Mouse (Mus musculus) heart, embryonic 10.5 days (tissue): ENCODE measurements around the gene Gm11939. TPM values are rescaled to one million over a fixed set of nuclear protein-coding genes. Genes with fewer than 3 reads are reported as not detected.
"Not testable (repeated sequence)": the region's sequence is repeated elsewhere in the genome, so short reads cannot be mapped to it uniquely, and the experiment has no call there.

Experiments
- DNase-seq: peaks from one replicate; pipeline ENCODE4 v3.0.0-alpha.2; 2017; ENCODE audit warnings: low spot score
- H3K27ac ChIP-seq: fragments of 300-500 bp; sonication (generic); 2 replicates; pipeline ENCODE4 v1.5.1; 2016; ENCODE audit warnings: mild to moderate bottlenecking
- H3K27me3 ChIP-seq: fragments of 300-500 bp; sonication (generic); 2 replicates; pipeline ENCODE4 v1.6.1; 2016; ENCODE audit warnings: mild to moderate bottlenecking; ENCODE audit not compliant: poor library complexity, insufficient read depth, severe bottlenecking
- H3K36me3 ChIP-seq: fragments of 300-500 bp; sonication (generic); 2 replicates; pipeline ENCODE4 v1.6.1; 2016; ENCODE audit warnings: mild to moderate bottlenecking, moderate library complexity
- H3K4me1 ChIP-seq: fragments of 300-500 bp; sonication (generic); 2 replicates; pipeline ENCODE4 v1.6.1; 2016; ENCODE audit warnings: mild to moderate bottlenecking
- H3K4me3 ChIP-seq: fragments of 300-500 bp; sonication (generic); 2 replicates; pipeline ENCODE4 v1.5.1; 2016; ENCODE audit warnings: mild to moderate bottlenecking, moderate library complexity
- H3K9me3 ChIP-seq: fragments of 300-500 bp; sonication (generic); 2 replicates; pipeline ENCODE4 v1.6.1; 2016; ENCODE audit warnings: mild to moderate bottlenecking, moderate library complexity
- WGBS: fragments of 180-500 bp; shearing (Covaris S2); methylation state at CpG from one replicate; pipeline ENCODE4 v1.1.7; 2016; 5-methylcytosine and 5-hydroxymethylcytosine counted together
- polyA plus RNA-seq: library from polyadenylated mRNA; unstranded; fragments of >200 nt; fragmentation: Nextera tagmentation; extraction: Ambion mirVana; gene quantifications from 2 replicates; pipeline ENCODE4 v1.2.1, GENCODE M21; 2016

Gene Gm11939
- not detected in 2 replicates for polyA plus RNA-seq

DNA sequence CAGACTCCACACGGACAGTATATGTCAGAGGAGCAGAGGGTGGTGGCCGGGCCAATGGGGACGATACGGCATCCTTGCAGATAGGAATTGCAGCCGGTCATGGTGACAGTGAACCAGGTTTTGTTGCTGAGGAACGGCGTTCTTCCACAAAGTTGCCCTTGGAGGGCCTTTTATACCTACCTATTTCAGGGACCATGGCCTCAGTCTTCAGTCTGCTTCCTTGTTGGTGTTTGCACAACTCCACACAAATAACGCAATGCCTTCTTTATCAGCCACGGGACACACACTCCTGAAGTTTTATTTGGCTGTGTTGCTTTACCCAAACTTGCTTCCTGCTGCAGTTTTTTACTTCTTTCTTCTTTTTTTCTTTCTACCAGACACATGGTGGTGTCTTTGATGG is at the start of gene Gm11939:
Gm11939 (minus strand) TSS at position 101 of the 400 bp plus-strand sequence.
- H3K27ac ChIP-seq: no peak within 1 kb of the TSS
- DNase-seq: no peak
- no peaks in the 10 kb centered on the region for H3K4me1 ChIP-seq
- H3K4me3 ChIP-seq: no peak within 1 kb of the TSS
- H3K36me3 ChIP-seq: no peaks in the 10 kb centered on the region
- 92% methylated on average over 9 of the region's 9 CpGs for WGBS
- no peaks in the 10 kb centered on the region for H3K9me3 ChIP-seq
- no peaks in the 10 kb centered on the region for H3K27me3 ChIP-seq

GRCm38 (mm10) chr11:99603208-99603607 is 43.9 kb upstream of the Gm11939 start, which contains the start of gene Gm11938:
Gene Gm11938, minus strand, starts transcription at chr11:99603308.
- not testable (repeated sequence) for H3K4me1 ChIP-seq, H3K4me3 ChIP-seq, H3K36me3 ChIP-seq, H3K27ac ChIP-seq, DNase-seq, H3K27me3 ChIP-seq, H3K9me3 ChIP-seq
- WGBS: 53% methylated on average over 1 of the region's 1 CpGs

DNA sequence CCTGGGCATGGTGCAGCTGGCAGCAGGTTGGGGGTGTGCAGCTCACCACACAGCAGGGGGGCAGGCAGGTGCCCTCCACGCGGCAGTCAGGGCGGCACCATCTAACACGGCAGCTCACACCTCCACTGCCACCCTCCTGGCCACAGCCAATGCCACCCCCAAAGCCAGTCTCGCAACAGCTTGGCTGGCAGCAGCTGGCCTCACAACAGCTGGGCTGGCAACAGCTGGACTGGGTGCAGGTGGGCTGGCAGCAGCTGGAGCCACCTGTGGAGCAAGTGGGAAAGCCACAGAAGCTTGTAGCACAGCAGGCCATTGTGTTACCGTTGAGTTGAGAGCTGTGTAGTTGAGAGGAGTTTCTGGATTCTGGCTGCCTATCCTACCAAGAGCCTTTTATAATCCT is 38.5 kb upstream of the Gm11939 start, which contains the start of gene Krtap9-3:
Krtap9-3 (minus strand) TSS at position 364 of the 400 bp plus-strand sequence.
- H3K9me3 ChIP-seq, DNase-seq, H3K36me3 ChIP-seq, H3K27ac ChIP-seq, H3K27me3 ChIP-seq, H3K4me1 ChIP-seq, H3K4me3 ChIP-seq: not testable (repeated sequence)
- WGBS: 78% methylated on average over 6 of the region's 6 CpGs

DNA sequence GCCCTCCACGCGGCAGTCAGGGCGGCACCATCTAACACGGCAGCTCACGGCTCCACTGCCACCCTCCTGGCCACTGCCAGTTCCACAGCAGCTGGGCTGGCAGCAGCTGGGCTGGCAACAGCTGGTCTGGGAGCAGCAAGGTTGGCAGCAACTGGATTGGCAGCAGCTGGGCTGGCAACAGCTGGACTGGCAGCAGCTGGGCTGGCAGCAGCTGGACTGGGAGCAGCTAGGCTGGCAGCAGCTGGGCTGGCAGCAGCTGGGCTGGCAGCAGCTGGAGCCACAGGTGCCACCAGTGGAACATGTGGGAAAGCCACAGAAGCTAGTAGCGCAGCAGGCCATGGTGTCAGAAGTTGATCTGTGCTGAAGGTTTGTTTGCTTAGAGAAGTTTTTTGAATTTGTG is 31.7 kb upstream of the Gm11939 start, which contains the start of gene Krtap1-3:
Krtap1-3 (minus strand) TSS at position 359 of the 400 bp plus-strand sequence.
- Histone ChIP-seq H3K9me3 (no peaks in the 10 kb centered on the region), H3K4me1 (no peaks in the 10 kb centered on the region), H3K36me3 (no peaks in the 10 kb centered on the region), H3K4me3 (no peak within 1 kb of the TSS), H3K27me3 (no peaks in the 10 kb centered on the region), H3K27ac (no peak within 1 kb of the TSS)
- no peak for DNase-seq
- WGBS: 83% methylated on average over 6 of the region's 6 CpGs

DNA sequence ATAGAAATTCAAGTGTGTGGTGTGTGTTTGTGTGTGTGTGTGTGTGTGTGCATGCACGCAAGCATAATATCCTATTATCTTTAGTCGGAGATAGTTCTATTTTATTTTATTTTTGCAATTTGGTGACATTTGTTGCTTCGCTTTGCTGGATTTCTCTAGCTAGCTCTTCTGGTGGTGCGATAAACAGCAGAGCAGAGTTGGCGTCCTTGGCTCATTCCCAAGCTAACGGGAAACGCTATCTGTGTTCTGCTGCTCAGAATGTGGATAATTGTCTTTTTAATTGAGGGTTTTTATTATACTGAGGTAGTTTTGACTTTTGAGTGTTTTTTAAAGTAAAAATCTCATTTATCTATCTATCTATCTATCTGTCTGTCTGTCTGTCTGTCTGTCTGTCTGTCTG is 25.8 kb upstream of the Gm11939 start:
- 89% methylated on average over 7 of the region's 7 CpGs for WGBS
- no peak overlapping the region for H3K4me3 ChIP-seq
- no peaks in the 10 kb centered on the region for H3K36me3 ChIP-seq
- H3K4me1 ChIP-seq: no peaks in the 10 kb centered on the region
- H3K9me3 ChIP-seq: no peaks in the 10 kb centered on the region
- H3K27me3 ChIP-seq: 0 out of 2 replicates have a peak, but pooled peaks cover 5% of the 10 kb centered on the region
- no peak for DNase-seq
- no peak overlapping the region for H3K27ac ChIP-seq

DNA sequence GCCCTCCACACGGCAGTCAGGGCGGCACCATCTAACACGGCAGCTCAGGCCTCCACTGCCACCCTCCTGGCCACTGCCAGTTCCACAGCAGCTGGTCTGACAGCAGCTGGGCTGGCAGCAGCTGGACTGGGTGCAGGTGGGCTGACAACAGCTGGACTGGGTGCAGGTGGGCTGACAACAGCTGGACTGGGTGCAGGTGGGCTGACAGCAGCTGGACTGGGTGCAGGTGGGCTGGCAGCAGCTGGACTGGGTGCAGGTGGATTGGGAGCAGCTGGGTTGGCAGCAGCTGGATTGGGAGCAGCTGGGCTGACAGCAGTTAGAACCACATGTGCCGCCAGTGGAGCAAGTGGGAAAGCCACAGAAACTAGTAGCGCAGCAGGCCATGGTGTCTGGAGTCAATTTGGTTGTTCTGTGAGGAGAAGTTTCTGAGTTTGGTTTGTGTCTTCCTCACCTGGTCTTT is 24.0 kb upstream of the Gm11939 start, which contains the start of gene Krtap1-4:
Krtap1-4 (minus strand) TSS at position 410 of the 460 bp plus-strand sequence.
- no peaks in the 10 kb centered on the region for H3K36me3 ChIP-seq
- no peak within 1 kb of the TSS for H3K4me3 ChIP-seq
- no peak within 1 kb of the TSS for H3K27ac ChIP-seq
- no peak for DNase-seq
- no peaks in the 10 kb centered on the region for H3K9me3 ChIP-seq
- WGBS: 89% methylated on average over 5 of the region's 5 CpGs
- no peaks in the 10 kb centered on the region for H3K4me1 ChIP-seq
- H3K27me3 ChIP-seq: 0 out of 2 replicates have a peak, but pooled peaks cover 5% of the 10 kb centered on the region

DNA sequence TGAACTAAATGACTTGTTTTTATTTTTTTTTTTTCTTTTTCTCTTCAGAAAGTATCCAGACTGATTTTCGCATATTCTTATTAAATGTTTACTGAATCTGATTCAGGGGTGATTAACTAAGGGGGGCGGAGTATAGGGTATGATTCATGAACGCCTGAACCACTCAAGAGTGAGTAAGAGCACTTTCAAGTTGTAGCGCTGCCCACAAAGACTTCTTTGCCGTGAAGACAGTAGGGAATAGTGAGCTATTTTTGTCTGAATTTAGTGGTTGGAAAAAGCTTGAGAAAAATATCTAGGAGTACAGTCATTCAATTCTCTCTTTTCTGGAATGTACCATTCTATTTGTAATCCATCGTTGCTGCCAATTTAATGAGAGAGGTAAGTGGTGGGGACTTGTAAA is 22.3 kb upstream of the Gm11939 start:
- no peak for DNase-seq
- Histone ChIP-seq H3K27me3 (0 out of 2 replicates have a peak, but pooled peaks cover 5% of the 10 kb centered on the region), H3K4me3 (no peak overlapping the region), H3K27ac (no peak overlapping the region), H3K9me3 (no peaks in the 10 kb centered on the region), H3K4me1 (no peaks in the 10 kb centered on the region), H3K36me3 (no peaks in the 10 kb centered on the region)
- 80% methylated on average over 6 of the region's 6 CpGs for WGBS

DNA sequence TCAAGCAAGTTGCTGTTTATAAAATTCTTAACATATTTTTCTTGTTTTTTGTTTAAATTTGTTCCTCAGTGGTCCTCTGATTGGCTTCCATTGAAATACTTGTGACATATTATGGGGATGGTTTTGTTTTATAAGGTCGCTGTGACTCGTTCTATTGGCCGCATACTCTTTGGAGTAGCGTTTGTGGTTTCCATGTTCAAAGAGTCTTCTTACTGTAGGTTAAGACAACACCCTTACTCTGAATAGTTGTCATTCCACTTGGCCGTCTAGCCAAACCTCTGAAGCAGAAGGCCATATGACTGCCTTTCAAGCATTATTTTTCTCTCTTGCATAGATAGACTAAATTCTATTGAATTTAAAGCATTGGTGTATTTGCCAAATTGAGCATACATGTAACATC is 21.8 kb upstream of the Gm11939 start:
- Histone ChIP-seq H3K9me3 (no peaks in the 10 kb centered on the region), H3K27ac (no peak overlapping the region), H3K4me3 (no peak overlapping the region), H3K27me3 (0 out of 2 replicates have a peak, but pooled peaks cover 5% of the 10 kb centered on the region), H3K4me1 (no peaks in the 10 kb centered on the region), H3K36me3 (no peaks in the 10 kb centered on the region)
- no peak for DNase-seq
- WGBS: 86% methylated on average over 5 of the region's 5 CpGs

GRCm38 (mm10) chr11:99580636-99581035 is 21.4 kb upstream of the Gm11939 start, which contains the start of gene Krtap1-5:
Gene Krtap1-5, minus strand, starts transcription at chr11:99581016.
- H3K27ac ChIP-seq: no peak within 1 kb of the TSS
- no peaks in the 10 kb centered on the region for H3K9me3 ChIP-seq
- WGBS: 73% methylated on average over 6 of the region's 6 CpGs
- H3K36me3 ChIP-seq: no peaks in the 10 kb centered on the region
- DNase-seq: no peak
- no peak within 1 kb of the TSS for H3K4me3 ChIP-seq
- H3K4me1 ChIP-seq: no peaks in the 10 kb centered on the region
- H3K27me3 ChIP-seq: 0 out of 2 replicates have a peak, but pooled peaks cover 5% of the 10 kb centered on the region

DNA sequence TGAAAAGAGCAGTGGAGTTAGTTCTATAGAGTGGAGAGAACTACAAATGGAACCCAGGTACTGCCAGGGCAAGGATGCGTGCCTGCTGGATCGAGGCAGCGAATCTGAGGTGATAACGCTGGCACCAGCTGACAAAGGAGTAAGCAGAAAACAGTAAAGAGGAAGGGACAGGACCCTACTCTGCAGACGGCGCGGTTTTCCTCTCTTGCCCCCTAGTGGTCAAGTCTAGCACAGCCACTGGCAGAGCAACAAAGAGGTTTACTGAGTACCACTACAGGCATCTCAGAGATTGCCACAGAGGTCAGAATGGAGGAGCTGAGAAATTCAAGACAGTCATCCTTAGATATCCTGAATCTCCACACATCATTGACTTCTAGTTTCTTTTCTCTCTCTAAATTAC is 14.8 kb upstream of the Gm11939 start:
- no peaks in the 10 kb centered on the region for H3K27me3 ChIP-seq
- no peaks in the 10 kb centered on the region for H3K36me3 ChIP-seq
- H3K4me3 ChIP-seq: no peak overlapping the region
- no peaks in the 10 kb centered on the region for H3K9me3 ChIP-seq
- peak; percentile 85 for DNase-seq
- under 1% methylated on average over 7 of the region's 7 CpGs for WGBS
- H3K4me1 ChIP-seq: no peaks in the 10 kb centered on the region
- no peak overlapping the region for H3K27ac ChIP-seq

GRCm38 (mm10) chr11:99573164-99573563 is 13.9 kb upstream of the Gm11939 start:
- H3K27me3 ChIP-seq: no peaks in the 10 kb centered on the region
- no peak overlapping the region for H3K4me3 ChIP-seq
- no peaks in the 10 kb centered on the region for H3K4me1 ChIP-seq
- no peaks in the 10 kb centered on the region for H3K36me3 ChIP-seq
- H3K27ac ChIP-seq: no peak overlapping the region
- DNase-seq: no peak
- WGBS: 62% methylated on average over 4 of the region's 4 CpGs
- H3K9me3 ChIP-seq: no peaks in the 10 kb centered on the region

- H3K4me1 ChIP-seq: no peaks in the 10 kb centered on the region
- no peaks in the 10 kb centered on the region for H3K9me3 ChIP-seq
- WGBS: 86% methylated on average over 7 of the region's 7 CpGs
- DNase-seq: no peak
- H3K4me3 ChIP-seq: no peak within 1 kb of the TSS
- H3K27ac ChIP-seq: no peak within 1 kb of the TSS
- H3K36me3 ChIP-seq: no peaks in the 10 kb centered on the region
- no peaks in the 10 kb centered on the region for H3K27me3 ChIP-seq
Observed at GRCm38 (mm10) chr11:99566530-99566929, 7.3 kb upstream of the Gm11939 start, which contains the start of gene Krtap3-1. Gene Krtap3-1, minus strand, starts transcription at chr11:99566630.

DNA sequence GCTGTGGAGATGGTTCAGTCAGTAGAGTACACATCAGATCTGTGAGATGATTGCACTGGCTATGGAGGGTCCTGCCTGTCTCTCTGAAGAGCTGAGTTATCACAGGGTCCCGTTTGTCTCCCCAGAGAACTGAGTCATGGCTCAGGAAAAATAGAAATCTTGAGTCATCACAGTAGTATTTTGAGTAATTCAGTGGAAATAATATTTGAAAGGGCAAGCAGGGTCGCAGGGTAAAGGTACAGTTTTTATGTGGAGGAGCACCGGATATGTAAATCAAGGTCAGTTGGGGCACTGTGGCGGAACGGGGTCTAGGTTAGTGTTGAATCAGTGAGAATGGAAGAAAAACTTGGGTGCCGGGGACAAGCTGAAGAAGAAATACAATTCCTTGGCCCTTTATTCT is 3.3 kb upstream of the Gm11939 start:
- H3K27ac ChIP-seq: no peak overlapping the region
- no peaks in the 10 kb centered on the region for H3K9me3 ChIP-seq
- no peaks in the 10 kb centered on the region for H3K27me3 ChIP-seq
- H3K36me3 ChIP-seq: no peaks in the 10 kb centered on the region
- H3K4me3 ChIP-seq: no peak overlapping the region
- no peak for DNase-seq
- WGBS: 80% methylated on average over 6 of the region's 6 CpGs
- H3K4me1 ChIP-seq: no peaks in the 10 kb centered on the region
